Mouse (Mus musculus) heart, adult 2 months (tissue): ENCODE measurements around the gene Dnaja1. TPM values are rescaled to one million over a fixed set of nuclear protein-coding genes. Genes with fewer than 3 reads are reported as not detected.

Source experiments
- DNase-seq, 2 experiments: peaks; one replicate each; pipeline ENCODE4 v3.0.0; 2021
- H3K27ac ChIP-seq: fragments of 200-600 bp; 2 replicates; pipeline ENCODE4 v1.8.1; 2022
- H3K27me3 ChIP-seq: fragments of 200-500 bp; 2 replicates; pipeline ENCODE4 v1.6.1; 2012; ENCODE audit warnings: mild to moderate bottlenecking, low read length, inconsistent platforms, mixed read lengths; ENCODE audit not compliant: control insufficient read depth, insufficient read depth
- H3K36me3 ChIP-seq: fragments of 200-500 bp; 2 replicates; pipeline ENCODE4 v1.6.1; 2012; ENCODE audit warnings: low read length, inconsistent platforms; ENCODE audit not compliant: control insufficient read depth, insufficient read depth
- H3K4me1 ChIP-seq: fragments of 200-500 bp; 2 replicates; pipeline ENCODE4 v1.6.1; 2011; ENCODE audit warnings: low read length; ENCODE audit not compliant: control insufficient read depth, insufficient read depth
- H3K4me3 ChIP-seq: fragments of 200-600 bp; 2 replicates; pipeline ENCODE4 v1.8.1; 2022
- H3K79me2 ChIP-seq: fragments of 200-500 bp; replicated peaks from 2 replicates; pipeline ENCODE4 v1.6.1; 2012; ENCODE audit warnings: mild to moderate bottlenecking, inconsistent platforms, low read length, moderate library complexity, mixed read lengths; ENCODE audit not compliant: control insufficient read depth, insufficient read depth
- H3K9ac ChIP-seq: fragments of 200-500 bp; 2 replicates; pipeline ENCODE4 v1.6.1; 2012; ENCODE audit warnings: low read depth, mild to moderate bottlenecking, control low read depth, inconsistent platforms, low read length, mixed read lengths
- CTCF ChIP-seq: fragments of 200-600 bp; IDR thresholded peaks from 2 replicates; pipeline ENCODE4 v1.8.1; 2022; ENCODE audit warnings: antibody characterized with exemption, mild to moderate bottlenecking, moderate library complexity
- EP300 ChIP-seq: fragments of 200-500 bp; IDR thresholded peaks from 2 replicates; pipeline ENCODE4 v1.6.1; 2011; ENCODE audit warnings: low read depth, low read length, control low read depth; ENCODE audit not compliant: insufficient read depth
- POLR2A ChIP-seq: fragments of 200-500 bp; IDR thresholded peaks from 2 replicates; pipeline ENCODE4 v1.6.1; 2011; ENCODE audit warnings: mild to moderate bottlenecking, low read depth, low read length, control low read depth; ENCODE audit not compliant: insufficient read depth
- WGBS: fragments of 180-500 bp; shearing (Covaris S2); methylation state at CpG from one replicate; pipeline ENCODE4 v1.1.7; 2018; 5-methylcytosine and 5-hydroxymethylcytosine counted together
- intact Hi-C: fragments of 180-260 bp; cut with DNase I; formaldehyde crosslinking; loops from one replicate; pipeline ENCODE4 v1.15.1; 2025
- polyA plus RNA-seq: library from polyadenylated mRNA; depleted of rRNA; stranded (reverse); fragments of >200 nt; gene quantifications from 2 replicates; pipeline ENCODE4 v1.2.3, GENCODE M21; 2012
- total RNA-seq, 2 experiments: library from RNA; stranded (reverse); gene quantifications; 2 replicates each; pipeline ENCODE4 v1.2.3; 2021

Dnaja1 gene
- total and polyA plus RNA-seq, 3 experiments = 5.9 to 114 (median 60.2) TPM

- Histone ChIP-seq H3K27ac (peak overlapping the region; percentile 98; the same call in 1 of the 2 replicates), H3K79me2 (no peaks in the 10 kb centered on the region), H3K27me3 (no peaks in the 10 kb centered on the region), H3K4me3 (no peak overlapping the region), H3K4me1 (peaks cover 9% of the 10 kb centered on the region), H3K9ac (no peak overlapping the region), H3K36me3 (peaks cover 4% of the 10 kb centered on the region; the same call in 1 of the 2 replicates)
- no peak for DNase-seq
- no peak for TF ChIP-seq CTCF
- TF ChIP-seq POLR2A = no peak
- TF ChIP-seq EP300 = no peak
- intact Hi-C loops = no loop called here
- WGBS = 63% methylated on average over 3 of the region's 3 CpGs
Observed at GRCm38 (mm10) chr4:40701796-40702195, 20.2 kb upstream of the Dnaja1 start.

GRCm38 (mm10) chr4:40702797-40703709 is 18.9 kb upstream of the Dnaja1 start, which contains the start of gene Aptx:
TSS of gene Aptx (minus strand) at chr4:40703194.
- no peaks in the 10 kb centered on the region for H3K27me3 ChIP-seq
- H3K4me3 ChIP-seq = peak within 1 kb of the TSS; percentile 51
- H3K36me3 ChIP-seq = peaks cover 4% of the 10 kb centered on the region; the same call in 1 of the 2 replicates
- intact Hi-C loops = loop anchor here (1.0 kb wide), 1 partner anchor 19 kb away; the partner anchor contains the start of gene Dnaja1
- peak within 1 kb of the TSS; percentile 81 for H3K9ac ChIP-seq
- H3K27ac ChIP-seq = peak within 1 kb of the TSS; percentile 98
- H3K79me2 ChIP-seq = no peaks in the 10 kb centered on the region
- peaks cover 9% of the 10 kb centered on the region for H3K4me1 ChIP-seq
- TF ChIP-seq POLR2A (peak; percentile 92), CTCF (peak; percentile 36), EP300 (peak; percentile 91)
- under 1% methylated on average over 42 of the region's 42 CpGs for WGBS
- DNase-seq = peak; percentile 95 to 97

GRCm38 (mm10) chr4:40703710-40704275 is 18.2 kb upstream of the Dnaja1 start:
- Histone ChIP-seq H3K4me1 (peaks cover 9% of the 10 kb centered on the region), H3K27ac (peak overlapping the region; percentile 98), H3K9ac (0 out of 2 replicates have a peak overlapping the region, but pooled peaks have one; percentile 32), H3K4me3 (peak overlapping the region; percentile 51), H3K27me3 (no peaks in the 10 kb centered on the region), H3K79me2 (no peaks in the 10 kb centered on the region), H3K36me3 (peaks cover 4% of the 10 kb centered on the region; the same call in 1 of the 2 replicates)
- WGBS = 22% methylated on average over 9 of the region's 9 CpGs
- intact Hi-C loops = loop anchor here (1.0 kb wide), 1 partner anchor 19 kb away; the partner anchor contains the start of gene Dnaja1
- TF ChIP-seq EP300 = no peak
- TF ChIP-seq CTCF = no peak
- TF ChIP-seq POLR2A = no peak
- no peak for DNase-seq

- no peak overlapping the region for H3K27ac ChIP-seq
- peaks cover 6% of the 10 kb centered on the region for H3K4me1 ChIP-seq
- H3K9ac ChIP-seq = no peak overlapping the region
- no peaks in the 10 kb centered on the region for H3K27me3 ChIP-seq
- peaks cover 9% of the 10 kb centered on the region for H3K36me3 ChIP-seq
- DNase-seq = no peak
- intact Hi-C loops = no loop called here
- H3K4me3 ChIP-seq = no peak overlapping the region
- TF ChIP-seq POLR2A = no peak
- TF ChIP-seq CTCF = no peak
- TF ChIP-seq EP300 = no peak
- 86% methylated on average over 3 of the region's 3 CpGs for whole genome bisulfite sequencing
- no peaks in the 10 kb centered on the region for H3K79me2 ChIP-seq
Observed at GRCm38 (mm10) chr4:40717141-40717540, 4.8 kb upstream of the Dnaja1 start.

- DNase-seq = no peak
- 88% methylated on average over 8 of the region's 8 CpGs for whole genome bisulfite sequencing
- H3K4me1 ChIP-seq = peaks cover 6% of the 10 kb centered on the region
- no peaks in the 10 kb centered on the region for H3K27me3 ChIP-seq
- peaks cover 30% of the 10 kb centered on the region for H3K36me3 ChIP-seq
- H3K27ac ChIP-seq = peak overlapping the region; percentile 100
- intact Hi-C loops = loop anchor here (10.0 kb wide), 1 partner anchor 744 kb away; the partner anchor contains the start of genes Kif24 and Nudt2
- no peaks in the 10 kb centered on the region; the same call in 1 of the 2 replicates for H3K79me2 ChIP-seq
- no peak overlapping the region for H3K9ac ChIP-seq
- H3K4me3 ChIP-seq = no peak overlapping the region
- TF ChIP-seq EP300 (no peak), POLR2A (no peak)
Observed at GRCm38 (mm10) chr4:40720910-40721309, 1.0 kb upstream of the Dnaja1 start.
